Mouse (Mus musculus) kidney, adult 2 months (tissue): ENCODE results near the gene Plcb3.

Experiments used
- CTCF ChIP-seq: fragments of 200-500 bp; conservative IDR thresholded peaks from 2 replicates; pipeline ENCODE4 v1.5.1; 2011; ENCODE audit warnings: low read depth, mild to moderate bottlenecking, control low read depth, low read length, moderate library complexity, mixed read lengths; ENCODE audit not compliant: insufficient read depth, insufficient read length
- POLR2A ChIP-seq: fragments of 200-500 bp; IDR thresholded peaks from one replicate; pipeline ENCODE4 v1.6.1; 2011; ENCODE audit warnings: low read depth, low read length, control low read depth

DNA sequence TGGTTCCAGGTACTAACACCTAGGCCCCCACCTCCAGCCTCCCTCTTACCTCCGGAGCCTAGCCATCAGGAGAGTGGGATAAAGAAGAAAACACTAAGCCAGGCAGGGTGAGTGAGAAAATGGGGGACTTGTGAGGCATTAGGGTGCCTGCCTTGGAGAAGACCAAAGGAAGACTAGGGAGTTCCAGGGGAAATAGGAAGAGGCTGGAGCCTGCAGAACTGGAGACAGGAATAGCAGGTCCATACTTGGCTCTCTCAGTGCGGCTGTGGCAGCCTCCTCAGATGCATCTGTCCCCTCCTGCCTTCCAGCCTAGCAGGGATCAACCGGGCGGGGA, 43.2 kb downstream of the Plcb3 start:
- TF ChIP-seq CTCF (no peak), POLR2A (no peak)
